Mouse (Mus musculus): ENCODE data around the gene Fam53b. TPM values are rescaled to one million over a fixed set of nuclear protein-coding genes. Genes with fewer than 3 reads are reported as not detected.

Fam53b gene
- polyA plus RNA-seq, 1 experiment = 52.4 TPM

GRCm38 (mm10) chr7:132784101-132784500 lies 29.6 kb downstream of the Fam53b start:
- DNase-seq (ENCODE audit: low read depth in 1 of 2, low spot score in 2 of 2) = no peak
- no peaks in the 10 kb centered on the region for H3K27me3 ChIP-seq (ENCODE audit: control insufficient read depth, insufficient read depth, low read length)
- peaks cover 25% of the 10 kb centered on the region; the same call in 1 of the 2 replicates for H3K4me1 ChIP-seq (ENCODE audit: control insufficient read depth, insufficient read depth, insufficient read length)
- peaks cover under 1% of the 10 kb centered on the region; the same call in 1 of the 2 replicates for H3K36me3 ChIP-seq (ENCODE audit: control insufficient read depth, insufficient read depth, low read length)
- 87% methylated on average over 5 of the region's 5 CpGs for WGBS
- no peak overlapping the region for H3K4me3 ChIP-seq (ENCODE audit: extremely low read depth, insufficient read depth, insufficient read length)
- TF ChIP-seq POLR2A (IDR thresholded peaks at IDR 0.05; ENCODE audit: low read depth, low read length) (no peak), CTCF (IDR thresholded peaks at IDR 0.05; ENCODE audit: extremely low read depth, insufficient read depth, insufficient read length, insufficient replicate concordance) (no peak)
- H3K27ac ChIP-seq (ENCODE audit: insufficient read depth, low read length) = no peak overlapping the region

GRCm38 (mm10) chr7:132781850-132782249 lies 31.8 kb downstream of the Fam53b start:
- peaks cover 9% of the 10 kb centered on the region; the same call in 1 of the 2 replicates for H3K4me1 ChIP-seq (ENCODE audit: control insufficient read depth, insufficient read depth, insufficient read length)
- no peak for DNase-seq (ENCODE audit: low read depth in 1 of 2, low spot score in 2 of 2)
- TF ChIP-seq POLR2A (IDR thresholded peaks at IDR 0.05; ENCODE audit: low read depth, low read length) = no peak
- no peak for TF ChIP-seq CTCF (IDR thresholded peaks at IDR 0.05; ENCODE audit: extremely low read depth, insufficient read depth, insufficient read length, insufficient replicate concordance)
- no peak overlapping the region for H3K4me3 ChIP-seq (ENCODE audit: extremely low read depth, insufficient read depth, insufficient read length)
- no peaks in the 10 kb centered on the region for H3K27me3 ChIP-seq (ENCODE audit: control insufficient read depth, insufficient read depth, low read length)
- no peak overlapping the region for H3K27ac ChIP-seq (ENCODE audit: insufficient read depth, low read length)
- H3K36me3 ChIP-seq (ENCODE audit: control insufficient read depth, insufficient read depth, low read length) = peaks cover 8% of the 10 kb centered on the region
- WGBS = 90% methylated on average over 6 of the region's 6 CpGs

- Histone ChIP-seq H3K36me3 (ENCODE audit: control insufficient read depth, insufficient read depth, low read length) (peaks cover 8% of the 10 kb centered on the region), H3K4me3 (ENCODE audit: extremely low read depth, insufficient read depth, insufficient read length) (no peak overlapping the region), H3K27ac (ENCODE audit: insufficient read depth, low read length) (no peak overlapping the region), H3K27me3 (ENCODE audit: control insufficient read depth, insufficient read depth, low read length) (no peaks in the 10 kb centered on the region), H3K4me1 (ENCODE audit: control insufficient read depth, insufficient read depth, insufficient read length) (peaks cover 4% of the 10 kb centered on the region; the same call in 1 of the 2 replicates)
- TF ChIP-seq CTCF (IDR thresholded peaks at IDR 0.05; ENCODE audit: extremely low read depth, insufficient read depth, insufficient read length, insufficient replicate concordance) = no peak
- no peak for DNase-seq (ENCODE audit: low read depth in 1 of 2, low spot score in 2 of 2)
- 84% methylated on average over 7 of the region's 7 CpGs for whole genome bisulfite sequencing
These were observed 32.4 kb downstream of the Fam53b start for GRCm38 (mm10) chr7:132781130-132781814.

DNA sequence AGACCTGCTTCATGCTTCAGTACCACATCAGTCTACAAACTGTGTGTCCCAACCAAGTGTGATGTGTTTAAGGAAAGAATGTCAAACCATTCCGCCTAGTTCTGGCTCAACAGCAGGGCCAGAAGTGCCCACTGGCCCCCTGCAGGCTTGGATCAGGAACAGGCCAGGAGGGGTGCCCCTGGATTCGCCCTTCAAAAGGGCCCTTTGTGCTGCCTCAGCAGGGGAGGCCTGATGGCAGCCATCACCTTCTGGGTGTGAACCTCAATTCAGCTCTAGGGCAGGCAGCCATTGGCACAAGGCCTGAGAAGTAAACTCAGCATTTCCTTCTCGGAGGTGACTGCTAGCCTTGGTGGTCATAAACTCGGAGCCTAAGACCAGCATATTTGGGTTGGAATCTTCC lies 33.1 kb downstream of the Fam53b start:
- H3K27ac ChIP-seq (ENCODE audit: insufficient read depth, low read length) = no peak overlapping the region
- H3K27me3 ChIP-seq (ENCODE audit: control insufficient read depth, insufficient read depth, low read length) = no peaks in the 10 kb centered on the region
- H3K4me1 ChIP-seq (ENCODE audit: control insufficient read depth, insufficient read depth, insufficient read length) = peaks cover 4% of the 10 kb centered on the region; the same call in 1 of the 2 replicates
- TF ChIP-seq CTCF (IDR thresholded peaks at IDR 0.05; ENCODE audit: extremely low read depth, insufficient read depth, insufficient read length, insufficient replicate concordance) = no peak
- TF ChIP-seq POLR2A (IDR thresholded peaks at IDR 0.05; ENCODE audit: low read depth, low read length) = no peak
- peaks cover 8% of the 10 kb centered on the region for H3K36me3 ChIP-seq (ENCODE audit: control insufficient read depth, insufficient read depth, low read length)
- 82% methylated on average over 4 of the region's 4 CpGs for WGBS
- DNase-seq (ENCODE audit: low read depth in 1 of 2, low spot score in 2 of 2) = no peak
- no peak overlapping the region for H3K4me3 ChIP-seq (ENCODE audit: extremely low read depth, insufficient read depth, insufficient read length)

DNA sequence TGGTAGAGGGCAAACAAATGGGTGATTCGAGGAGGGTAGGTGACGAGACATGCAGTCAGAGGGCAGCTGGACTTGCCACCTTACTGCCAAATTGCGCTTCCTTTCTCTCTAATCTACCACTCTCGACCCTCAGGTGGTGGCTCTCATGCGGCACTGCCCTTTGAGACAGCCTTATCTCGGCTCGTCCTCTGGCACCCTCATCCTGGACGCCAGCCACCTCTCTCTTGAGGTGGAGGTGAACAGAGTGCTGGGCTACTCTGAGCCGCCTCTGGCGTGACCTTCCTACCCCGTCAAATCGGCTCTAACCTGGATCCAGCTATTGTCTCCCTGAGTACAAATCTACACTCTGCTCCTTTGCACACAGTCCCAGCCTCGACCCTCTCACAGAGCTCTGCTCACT lies 35.1 kb downstream of the Fam53b start:
- Histone ChIP-seq H3K27ac (ENCODE audit: insufficient read depth, low read length) (peak overlapping the region; percentile 44; the same call in 1 of the 2 replicates), H3K4me1 (ENCODE audit: control insufficient read depth, insufficient read depth, insufficient read length) (peaks cover 5% of the 10 kb centered on the region; the same call in 1 of the 2 replicates), H3K4me3 (ENCODE audit: extremely low read depth, insufficient read depth, insufficient read length) (no peak overlapping the region), H3K36me3 (ENCODE audit: control insufficient read depth, insufficient read depth, low read length) (peaks cover 13% of the 10 kb centered on the region), H3K27me3 (ENCODE audit: control insufficient read depth, insufficient read depth, low read length) (no peaks in the 10 kb centered on the region)
- DNase-seq (ENCODE audit: low read depth in 1 of 2, low spot score in 2 of 2) = no peak
- TF ChIP-seq POLR2A (IDR thresholded peaks at IDR 0.05; ENCODE audit: low read depth, low read length) = no peak
- no peak for TF ChIP-seq CTCF (IDR thresholded peaks at IDR 0.05; ENCODE audit: extremely low read depth, insufficient read depth, insufficient read length, insufficient replicate concordance)
- 80% methylated on average over 13 of the region's 13 CpGs for WGBS

DNA sequence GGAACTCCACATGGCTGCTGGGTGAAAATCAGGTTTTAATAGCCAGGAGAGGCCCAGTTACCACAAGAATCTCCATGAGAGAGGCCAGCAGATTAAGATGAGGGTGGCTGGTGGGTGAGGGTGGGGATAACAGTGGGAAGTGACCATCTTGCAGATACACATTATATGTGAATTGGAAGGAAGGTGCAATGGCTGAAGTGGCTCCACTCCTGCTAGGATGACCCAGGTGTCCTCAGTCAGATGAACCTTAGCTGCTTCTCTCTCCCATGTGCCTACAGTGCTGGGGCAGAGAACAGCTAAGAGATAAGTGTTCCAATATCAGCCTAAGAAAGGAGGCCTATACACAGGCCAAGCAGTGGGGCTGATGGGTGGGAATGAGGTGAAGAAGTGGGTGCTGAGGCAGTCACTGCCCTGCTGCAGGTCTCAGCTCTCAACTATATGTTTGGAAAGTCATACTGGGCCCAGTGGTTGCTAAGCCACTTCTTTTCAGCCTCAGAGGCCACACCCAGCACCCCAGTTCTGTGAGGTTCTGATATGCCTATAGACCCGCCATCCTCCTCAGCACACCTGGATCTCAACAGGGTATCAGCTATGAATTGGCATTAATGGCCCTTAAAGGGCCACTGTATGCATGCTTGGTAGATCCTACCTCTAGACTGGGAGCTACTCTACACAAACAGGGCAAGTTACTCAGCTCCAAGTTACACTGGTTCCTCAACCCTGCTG lies 35.8 kb downstream of the Fam53b start:
- H3K27ac ChIP-seq (ENCODE audit: insufficient read depth, low read length) = peak overlapping the region; percentile 47; the same call in 1 of the 2 replicates
- DNase-seq (ENCODE audit: low read depth in 1 of 2, low spot score in 2 of 2) = no peak
- H3K27me3 ChIP-seq (ENCODE audit: control insufficient read depth, insufficient read depth, low read length) = no peaks in the 10 kb centered on the region
- WGBS = 80% methylated on average over 1 of the region's 1 CpGs
- no peak for TF ChIP-seq POLR2A (IDR thresholded peaks at IDR 0.05; ENCODE audit: low read depth, low read length)
- no peak for TF ChIP-seq CTCF (IDR thresholded peaks at IDR 0.05; ENCODE audit: extremely low read depth, insufficient read depth, insufficient read length, insufficient replicate concordance)
- H3K36me3 ChIP-seq (ENCODE audit: control insufficient read depth, insufficient read depth, low read length) = peaks cover 13% of the 10 kb centered on the region
- peaks cover 4% of the 10 kb centered on the region; the same call in 1 of the 2 replicates for H3K4me1 ChIP-seq (ENCODE audit: control insufficient read depth, insufficient read depth, insufficient read length)
- no peak overlapping the region for H3K4me3 ChIP-seq (ENCODE audit: extremely low read depth, insufficient read depth, insufficient read length)
